Mouse (Mus musculus) MEL (cell line): Measurements from ENCODE around the gene Fbll1.

ENCODE experiments used
- CTCF ChIP-seq, 3 experiments: IDR thresholded peaks in 2 of 3; conservative IDR thresholded peaks in 1 of 3; 2 replicates each; pipeline ENCODE4 v1.5.1; 2011 to 2012; ENCODE audit warnings: low read length in 3 of 3, low read depth in 2 of 3, mild to moderate bottlenecking in 2 of 3, improper control_type of control experiment in 1 of 3, inconsistent platforms in 1 of 3, mixed read lengths in 1 of 3, moderate library complexity in 1 of 3; ENCODE audit not compliant: control insufficient read depth in 1 of 3, insufficient read depth in 1 of 3, poor library complexity in 1 of 3, severe bottlenecking in 1 of 3
- KAT2A ChIP-seq: conservative IDR thresholded peaks from 2 replicates; pipeline ENCODE4 v1.6.1; 2012; ENCODE audit warnings: low read depth, low read length, improper control_type of control experiment, inconsistent platforms
- MYC ChIP-seq: IDR thresholded peaks from 2 replicates; pipeline ENCODE4 v1.6.1; 2011; ENCODE audit warnings: low read depth, mild to moderate bottlenecking, low read length, improper control_type of control experiment, moderate library complexity
- POLR2A ChIP-seq, 2 experiments: IDR thresholded peaks; 2 replicates each; pipeline ENCODE4 v1.6.1; 2011 to 2012; ENCODE audit warnings: low read length in 2 of 2, mild to moderate bottlenecking in 2 of 2, control low read depth in 1 of 2, improper control_type of control experiment in 1 of 2, low read depth in 1 of 2, moderate library complexity in 1 of 2; ENCODE audit not compliant: control insufficient read depth in 1 of 2, insufficient read depth in 1 of 2, poor library complexity in 1 of 2
- RCOR1 ChIP-seq: IDR thresholded peaks from 2 replicates; pipeline ENCODE4 v1.6.1; 2012; ENCODE audit warnings: low read depth, mild to moderate bottlenecking, inconsistent platforms, low read length, improper control_type of control experiment
- SIN3A ChIP-seq: IDR thresholded peaks from 2 replicates; pipeline ENCODE4 v1.6.1; 2012; ENCODE audit warnings: low read length, improper control_type of control experiment, inconsistent platforms
- USF1 ChIP-seq: IDR thresholded peaks from 2 replicates; pipeline ENCODE4 v1.6.1; 2014; ENCODE audit warnings: low read depth, mild to moderate bottlenecking, inconsistent platforms, low read length, improper control_type of control experiment, moderate library complexity

DNA sequence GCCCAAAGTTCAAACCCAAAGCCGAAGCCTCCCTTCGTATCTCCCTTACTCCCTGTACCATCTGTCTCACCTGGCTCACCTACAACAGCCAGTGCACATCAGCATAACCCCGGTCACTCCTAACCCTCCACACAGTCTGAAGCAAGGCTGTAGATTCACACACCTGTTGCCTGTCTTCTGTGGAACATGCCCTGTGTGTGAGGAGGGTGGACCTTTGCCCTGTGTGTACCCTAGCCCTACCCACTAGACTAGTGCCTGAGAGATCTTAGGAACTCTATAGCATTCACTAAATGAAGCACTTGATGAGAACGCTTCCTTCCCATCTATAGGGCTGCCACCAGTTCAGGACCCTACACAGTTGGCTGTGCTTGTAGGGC, 38.1 kb downstream of the Fbll1 start:
- no peak for TF ChIP-seq POLR2A (IDR thresholded peaks at IDR 0.05; ENCODE audit: control insufficient read depth in 1 of 2, insufficient read depth in 1 of 2, low read depth in 1 of 2, low read length in 2 of 2, poor library complexity in 1 of 2)
- no peak for TF ChIP-seq SIN3A
- no peak for TF ChIP-seq KAT2A
- TF ChIP-seq RCOR1: no peak
- no peak for TF ChIP-seq CTCF (IDR thresholded peaks at IDR 0.05 in 2 of 3, conservative IDR thresholded peaks at IDR 0.05 in 1 of 3; ENCODE audit: control insufficient read depth in 1 of 3, insufficient read depth in 1 of 3, low read depth in 2 of 3, low read length in 3 of 3, poor library complexity in 1 of 3, severe bottlenecking in 1 of 3)
- no peak for TF ChIP-seq MYC
- TF ChIP-seq USF1: no peak
